Comparison of ENCODE assay signal across 18 mouse cellular contexts in the genomic region with DNA sequence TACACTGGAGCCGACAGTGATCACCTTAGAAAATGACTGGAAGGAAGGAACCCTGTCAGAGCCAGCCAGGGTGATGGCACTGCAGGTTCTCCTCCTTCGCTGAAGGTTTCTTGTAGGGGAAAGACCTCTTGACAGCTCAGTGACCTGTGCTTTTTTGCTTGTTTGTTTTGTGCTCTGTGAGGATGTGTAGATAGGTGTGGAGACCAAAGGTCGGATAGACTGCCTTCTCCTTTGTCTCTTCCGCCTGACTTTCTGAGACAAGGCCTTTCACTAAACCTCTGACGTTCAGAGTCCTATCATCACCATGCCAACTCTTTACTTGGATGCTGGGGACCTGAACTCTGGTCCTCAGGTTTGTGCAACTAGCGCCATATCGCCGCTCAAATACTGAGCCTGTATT. TPM values are rescaled to one million over a fixed set of nuclear protein-coding genes. Genes with fewer than 3 reads are reported as not detected.
DNase-seq lines count a peak whose midpoint lies in the region; ATAC-seq and TF ChIP-seq lines count a peak whose summit lies in the region.
"Had no signal": no experiment of that assay in that cellular context is flagged by ENCODE, and none has a peak within 500 bp of the region (broad histone marks: within the 10 kb centered on the region; RNA-seq: fewer than 3 reads in every experiment).

No protein-coding gene starts in this region.

- peaks cover 34% of the 10 kb centered on the region for H3K4me1 ChIP-seq in embryonic facial prominence, embryonic 15.5 days
- peaks cover 17% of the 10 kb centered on the region for H3K4me1 ChIP-seq in embryonic facial prominence, embryonic 10.5 days
- peaks cover 50% of the 10 kb centered on the region for H3K4me1 ChIP-seq in liver, adult 2 months (ENCODE audit: control insufficient read depth, insufficient read depth, low read length)
- H3K4me1 ChIP-seq in liver, embryonic 11.5 days (replicated peaks; ENCODE audit: control insufficient read depth, insufficient read depth, low read length): peaks cover 8% of the 10 kb centered on the region
- peaks cover 43% of the 10 kb centered on the region for H3K4me1 ChIP-seq in small intestine, adult 2 months (ENCODE audit: control insufficient read depth, insufficient read depth, insufficient read length, low read length)
- H3K4me1 ChIP-seq in heart, adult 2 months (ENCODE audit: control insufficient read depth, insufficient read depth, low read length): peaks cover 27% of the 10 kb centered on the region

- H3K27me3 ChIP-seq in embryonic facial prominence, embryonic 15.5 days: no peaks in the 10 kb centered on the region
- H3K27me3 ChIP-seq in embryonic facial prominence, embryonic 10.5 days (replicated peaks; ENCODE audit: low read depth, poor library complexity, severe bottlenecking): no peaks in the 10 kb centered on the region
- H3K27me3 ChIP-seq in liver, adult 2 months (ENCODE audit: control insufficient read depth, insufficient read depth, low read length): no peaks in the 10 kb centered on the region
- H3K27me3 ChIP-seq in liver, embryonic 11.5 days (replicated peaks; ENCODE audit: control insufficient read depth, insufficient read depth, low read length): no peaks in the 10 kb centered on the region
- H3K27me3 ChIP-seq in small intestine, adult 2 months (ENCODE audit: control insufficient read depth, insufficient read depth, low read length): no peaks in the 10 kb centered on the region
- no peaks in the 10 kb centered on the region for H3K27me3 ChIP-seq in heart, adult 2 months (ENCODE audit: control insufficient read depth, insufficient read depth, low read length)
- H3K27me3 ChIP-seq: forebrain, embryonic 12.5 days; heart, embryonic 12.5 days; hindbrain, embryonic 15.5 days; Patski had no signal

- H3K4me2 ChIP-seq in embryonic facial prominence, embryonic 15.5 days (replicated peaks): no peak overlapping the region
- no peak overlapping the region for H3K4me2 ChIP-seq in liver, embryonic 11.5 days
- H3K4me2 ChIP-seq: forebrain, embryonic 12.5 days; heart, embryonic 12.5 days; hindbrain, embryonic 15.5 days had no signal

- no peak for TF ChIP-seq EP300 in heart, adult 2 months (IDR thresholded peaks at IDR 0.05; ENCODE audit: insufficient read depth, low read depth, low read length)

- ATAC-seq in embryonic facial prominence, embryonic 15.5 days (ENCODE audit: insufficient number of reproducible peaks, low FRiP score, low TSS enrichment, low read depth): no peak
- ATAC-seq in liver, embryonic 11.5 days (replicated peaks; ENCODE audit: low FRiP score): no peak
- no peak for ATAC-seq in erythroblast, adult 5-6 weeks (replicated peaks; ENCODE audit: low FRiP score, poor library complexity, severe bottlenecking)
- ATAC-seq: forebrain, embryonic 16.5 days; Patski had no signal

- H3K9me3 ChIP-seq in embryonic facial prominence, embryonic 15.5 days (replicated peaks): no peaks in the 10 kb centered on the region
- no peaks in the 10 kb centered on the region for H3K9me3 ChIP-seq in embryonic facial prominence, embryonic 10.5 days
- H3K9me3 ChIP-seq in liver, embryonic 11.5 days (ENCODE audit: control insufficient read depth, low read length): no peaks in the 10 kb centered on the region
- H3K9me3 ChIP-seq: forebrain, embryonic 12.5 days; heart, embryonic 12.5 days; hindbrain, embryonic 10.5 days; hindbrain, embryonic 15.5 days had no signal

- TF ChIP-seq CTCF in liver, adult 2 months (IDR thresholded peaks at IDR 0.05; ENCODE audit: low read depth, low read length): no peak
- TF ChIP-seq CTCF in small intestine, adult 2 months (IDR thresholded peaks at IDR 0.05; ENCODE audit: extremely low read depth, insufficient read length, insufficient replicate concordance, low read depth, low read length): no peak
- TF ChIP-seq CTCF in heart, adult 2 months (IDR thresholded peaks at IDR 0.05): no peak

- no peak overlapping the region for H3K4me3 ChIP-seq in embryonic facial prominence, embryonic 15.5 days (replicated peaks)
- H3K4me3 ChIP-seq in embryonic facial prominence, embryonic 10.5 days: no peak overlapping the region
- H3K4me3 ChIP-seq in liver, adult 2 months (ENCODE audit: insufficient read depth, low read depth, low read length): no peak overlapping the region
- H3K4me3 ChIP-seq in liver, embryonic 11.5 days (ENCODE audit: low read depth, low read length): no peak overlapping the region
- H3K4me3 ChIP-seq in small intestine, adult 2 months (ENCODE audit: low read depth, low read length): peak overlapping the region; percentile 29
- H3K4me3 ChIP-seq in heart, adult 2 months: no peak overlapping the region
- H3K4me3 ChIP-seq: forebrain, embryonic 12.5 days; heart, embryonic 12.5 days; hindbrain, embryonic 10.5 days; hindbrain, embryonic 15.5 days had no signal

- H3K9ac ChIP-seq in embryonic facial prominence, embryonic 15.5 days: no peak overlapping the region
- no peak overlapping the region for H3K9ac ChIP-seq in liver, adult 2 months (ENCODE audit: low read depth, low read length)
- no peak overlapping the region for H3K9ac ChIP-seq in liver, embryonic 11.5 days (ENCODE audit: low read depth, low read length)
- no peak overlapping the region for H3K9ac ChIP-seq in heart, adult 2 months (ENCODE audit: low read depth, low read length)
- H3K9ac ChIP-seq: forebrain, embryonic 12.5 days; heart, embryonic 12.5 days; hindbrain, embryonic 15.5 days had no signal

- H3K36me3 ChIP-seq in embryonic facial prominence, embryonic 15.5 days: peaks cover 11% of the 10 kb centered on the region
- peaks cover 60% of the 10 kb centered on the region for H3K36me3 ChIP-seq in embryonic facial prominence, embryonic 10.5 days (replicated peaks)
- H3K36me3 ChIP-seq in liver, adult 2 months (ENCODE audit: control insufficient read depth, insufficient read depth, low read length): peaks cover 1% of the 10 kb centered on the region; the same call in 1 of the 2 replicates
- peaks cover 11% of the 10 kb centered on the region; the same call in 1 of the 2 replicates for H3K36me3 ChIP-seq in liver, embryonic 11.5 days (ENCODE audit: control insufficient read depth, insufficient read depth, low read length)
- H3K36me3 ChIP-seq in small intestine, adult 2 months (ENCODE audit: control insufficient read depth, insufficient read depth, low read length): peaks cover 17% of the 10 kb centered on the region; the same call in 1 of the 2 replicates
- no peaks in the 10 kb centered on the region; the same call in 1 of the 2 replicates for H3K36me3 ChIP-seq in heart, adult 2 months (ENCODE audit: control insufficient read depth, insufficient read depth, low read length)
- H3K36me3 ChIP-seq: hindbrain, embryonic 15.5 days had no signal

- no peak for DNase-seq in embryonic facial prominence, embryonic 10.5 days (ENCODE audit: low spot score)
- peak; percentile 86 for DNase-seq in liver, adult 2 months (ENCODE audit: extremely low read depth, low read depth, low spot score)
- no peak for DNase-seq in liver, embryonic 11.5 days (ENCODE audit: low spot score)
- DNase-seq in heart, adult 2 months: no peak
- DNase-seq: B cell, adult 2 months; cerebellum, adult 11-12 months; cerebellum, adult 9-10 months; cerebellum, postnatal 36 days; gastrocnemius, postnatal 14 days had no signal

- intact Hi-C loops in heart, adult 2 months (cut with DNase I): no loop called here

- H3K27ac ChIP-seq in embryonic facial prominence, embryonic 15.5 days (replicated peaks): 0 out of 2 replicates have a peak overlapping the region, but pooled peaks have one; percentile 2
- H3K27ac ChIP-seq in embryonic facial prominence, embryonic 10.5 days (replicated peaks): no peak overlapping the region
- peak overlapping the region; percentile 17 for H3K27ac ChIP-seq in liver, adult 2 months (replicated peaks; ENCODE audit: insufficient read depth, low read depth, low read length)
- H3K27ac ChIP-seq in liver, embryonic 11.5 days (ENCODE audit: low read depth, low read length): no peak overlapping the region
- peak overlapping the region; percentile 84 for H3K27ac ChIP-seq in small intestine, adult 2 months (ENCODE audit: insufficient read depth, low read depth, low read length)
- no peak overlapping the region for H3K27ac ChIP-seq in heart, adult 2 months
- H3K27ac ChIP-seq: forebrain, embryonic 12.5 days; hindbrain, embryonic 10.5 days; hindbrain, embryonic 15.5 days had no signal

- no peak for TF ChIP-seq POLR2A in liver, adult 2 months (IDR thresholded peaks at IDR 0.05; ENCODE audit: extremely low read depth, insufficient read depth, low read length)
- no peak for TF ChIP-seq POLR2A in small intestine, adult 2 months (IDR thresholded peaks at IDR 0.05; ENCODE audit: low read depth, low read length)
- no peak for TF ChIP-seq POLR2A in heart, adult 2 months (IDR thresholded peaks at IDR 0.05; ENCODE audit: insufficient read depth, low read depth, low read length)

- peaks cover 26% of the 10 kb centered on the region for H3K79me2 ChIP-seq in liver, adult 2 months (ENCODE audit: control insufficient read depth, insufficient read depth, low read length)
- H3K79me2 ChIP-seq in heart, adult 2 months (replicated peaks; ENCODE audit: control insufficient read depth, insufficient read depth, low read length): peaks cover 2% of the 10 kb centered on the region; the same call in 1 of the 2 replicates

- 84% methylated on average over 8 of the region's 8 CpGs for WGBS in embryonic facial prominence, embryonic 15.5 days
- WGBS in embryonic facial prominence, embryonic 10.5 days: 79% methylated on average over 8 of the region's 8 CpGs
- 24% methylated on average over 8 of the region's 8 CpGs for WGBS in liver, adult 2 months
- WGBS in liver, embryonic 11.5 days: 74% methylated on average over 8 of the region's 8 CpGs
- 34% methylated on average over 8 of the region's 8 CpGs for WGBS in small intestine, adult 2 months
- 87% methylated on average over 8 of the region's 8 CpGs for WGBS in heart, adult 2 months

RNA-seq across cellular contexts. Expression of a gene that starts 33.0 kb away (rescaled TPM):
- 13.5 and 15.7 TPM in 2 replicates for polyA plus RNA-seq in embryonic facial prominence, embryonic 15.5 days (2015; fragmentation: Nextera tagmentation; extraction: Ambion mirVana)
- polyA plus RNA-seq in embryonic facial prominence, embryonic 10.5 days (2016; fragmentation: Nextera tagmentation; extraction: Ambion mirVana): 15.5 and 18.8 TPM in 2 replicates
- total RNA-seq in liver, adult 2 months (2014; rRNA removed): 29.0 and 37.4 TPM in 2 replicates
- 15.0 and 20.3 TPM in 2 replicates for polyA plus RNA-seq in liver, adult 2 months (2012; rRNA removed)
- 16.7 and 18.6 TPM in 2 replicates for polyA plus RNA-seq in liver, embryonic 11.5 days (2014; fragmentation: Nextera tagmentation; extraction: Ambion mirVana)
- polyA plus RNA-seq in small intestine, adult 2 months (2012; rRNA removed): 8.1 and 18.5 TPM in 2 replicates
- total RNA-seq in heart, adult 2 months (2021): 10 to 100 TPM; 28.5 to 38.6 TPM
- 10.1 and 24.0 TPM in 2 replicates for polyA plus RNA-seq in heart, adult 2 months (2012; rRNA removed)
- total RNA-seq in erythroblast, adult 5-6 weeks (2015; ENCODE audit: low replicate concordance): 11.9 and 14.4 TPM in 2 replicates
- total RNA-seq in erythroblast, adult 5-6 weeks (2017; ENCODE audit: low replicate concordance): 23.9 and 35.4 TPM in 2 replicates

Comparison
In these comparisons a context has a peak if more than half of its experiments do, and no peak if none do; other contexts are left out.
1. H3K27ac ChIP-seq: peak in embryonic facial prominence, embryonic 15.5 days (single experiment), liver, adult 2 months (single experiment) and small intestine, adult 2 months (single experiment); none in embryonic facial prominence, embryonic 10.5 days (single experiment), liver, embryonic 11.5 days (single experiment) and heart, adult 2 months (single experiment).